Mouse (Mus musculus) thymus, adult 18-20 months (tissue): ENCODE data around the gene Tfap4.

Source experiments
- DNase-seq, 2 experiments: peaks; one replicate each; pipeline ENCODE4 v3.0.0; 2022; ENCODE audit warnings: mixed read lengths in 2 of 2

The Tfap4 gene

DNA sequence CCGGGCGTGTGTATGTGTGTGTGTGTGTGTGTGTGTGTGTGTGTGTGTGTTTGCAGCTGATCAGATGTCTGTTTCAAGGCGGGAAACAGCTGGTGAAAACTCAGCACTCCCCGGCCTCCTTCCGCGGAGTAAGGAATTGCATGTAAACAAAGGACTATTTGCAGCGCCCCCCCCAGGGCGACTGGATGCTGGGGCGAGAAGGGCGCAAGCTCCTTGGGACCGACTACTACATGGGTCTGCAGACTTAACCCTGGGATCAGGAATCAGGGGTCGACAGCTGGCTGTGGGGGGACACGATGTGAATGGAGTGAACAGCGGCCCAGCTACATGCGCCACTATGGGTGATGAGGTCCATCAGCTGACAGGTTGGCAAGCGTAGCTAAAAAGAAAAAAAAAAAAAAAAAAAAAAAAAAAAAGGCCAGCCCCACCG is at the start of gene Tfap4:
TSS of gene Tfap4 (minus strand) at position 140 of the 430 bp plus-strand sequence.
- peak; percentile 69 to 82 for DNase-seq

DNA sequence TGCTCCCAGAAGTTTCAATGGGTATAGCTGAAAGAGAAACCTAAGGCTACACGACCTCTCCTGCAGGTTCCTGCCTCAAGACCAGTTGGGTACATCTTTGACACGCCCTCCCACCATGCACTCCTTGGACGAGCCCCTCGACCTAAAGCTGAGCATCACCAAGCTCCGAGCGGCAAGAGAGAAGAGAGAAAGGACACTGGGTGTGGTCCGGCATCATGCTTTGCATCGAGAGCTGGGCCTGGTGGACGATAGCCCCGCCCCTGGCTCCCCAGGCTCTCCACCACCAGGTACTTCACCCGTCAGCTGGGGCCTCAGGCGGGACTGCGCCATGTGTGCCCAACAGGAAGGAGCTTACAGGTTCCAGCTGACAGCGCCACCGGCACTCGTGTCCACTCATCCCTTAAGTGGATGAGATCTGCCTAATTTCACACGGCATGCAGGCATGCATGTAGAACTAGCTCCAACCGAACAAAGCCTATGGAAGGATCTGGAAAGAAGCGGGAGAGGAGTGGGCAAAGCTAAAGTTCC is 48.9 kb upstream of the Tfap4 start:
- no peak for DNase-seq

DNA sequence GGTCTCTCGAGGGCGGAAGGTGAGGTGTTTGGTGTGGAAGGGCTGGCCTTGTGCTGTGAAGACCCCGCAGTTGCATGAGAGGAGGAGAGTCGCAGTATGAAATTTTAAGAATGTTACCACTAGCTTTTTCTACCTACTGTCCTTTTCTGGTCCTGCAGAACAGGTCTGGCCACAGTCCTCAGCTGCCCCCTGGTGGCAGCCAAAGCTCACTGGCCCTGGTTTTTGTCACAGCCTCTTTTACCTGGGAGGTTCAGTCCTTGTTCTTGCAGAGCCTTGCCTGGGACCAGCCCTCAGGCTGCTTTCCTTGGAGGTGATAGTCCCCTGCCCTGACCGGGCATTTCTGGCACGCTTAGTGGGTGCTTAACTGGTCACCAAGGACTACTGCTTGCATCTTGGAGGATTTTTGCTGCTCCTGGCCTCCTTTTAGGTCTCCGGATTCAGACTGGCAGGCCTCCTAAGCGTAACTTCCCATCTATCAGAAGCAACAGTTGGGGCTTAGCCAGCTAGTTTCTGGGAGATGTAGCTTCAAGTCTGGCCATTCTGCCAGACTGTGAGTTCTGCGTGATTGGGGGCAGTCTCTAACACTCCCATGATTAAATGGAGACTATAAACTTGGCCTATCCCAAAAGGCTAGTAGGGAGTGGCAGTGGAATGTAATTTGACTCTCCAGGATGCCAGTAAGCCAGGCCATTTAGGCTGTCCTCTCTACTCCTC is 48.3 kb upstream of the Tfap4 start:
- peak; percentile 65 to 71 for DNase-seq

DNA sequence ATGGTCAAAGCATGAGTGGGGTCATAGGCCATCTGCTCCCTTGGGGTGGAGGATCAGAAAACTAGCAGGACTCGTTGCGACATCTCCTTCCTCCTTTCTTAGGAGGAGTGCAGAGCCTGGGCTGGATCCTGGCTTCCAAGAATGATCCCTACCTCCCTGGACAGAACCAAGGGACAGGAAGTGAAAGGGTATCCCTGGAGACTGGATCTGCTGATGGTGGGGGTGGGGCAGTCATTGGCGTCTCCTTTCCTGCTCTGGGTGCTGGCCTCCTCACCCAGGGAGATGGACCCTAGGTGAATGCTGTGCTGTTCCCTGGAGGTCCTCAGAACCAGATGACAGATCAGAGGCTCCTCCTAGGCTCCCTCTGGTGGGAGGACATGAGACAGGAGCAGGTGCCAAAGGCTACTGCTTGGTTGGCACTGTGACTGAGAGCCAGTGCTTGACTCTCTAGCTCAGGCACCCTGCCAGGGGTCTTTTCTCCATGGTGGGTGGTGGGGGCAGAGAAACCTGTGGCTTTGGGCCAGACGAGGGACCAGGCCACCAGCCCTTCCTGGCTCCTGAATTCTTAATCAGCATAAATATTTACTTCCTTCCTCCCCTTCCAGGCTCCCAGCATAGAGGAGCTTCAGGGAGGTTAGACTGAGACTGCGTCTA is 46.9 kb upstream of the Tfap4 start:
- no peak for DNase-seq

DNA sequence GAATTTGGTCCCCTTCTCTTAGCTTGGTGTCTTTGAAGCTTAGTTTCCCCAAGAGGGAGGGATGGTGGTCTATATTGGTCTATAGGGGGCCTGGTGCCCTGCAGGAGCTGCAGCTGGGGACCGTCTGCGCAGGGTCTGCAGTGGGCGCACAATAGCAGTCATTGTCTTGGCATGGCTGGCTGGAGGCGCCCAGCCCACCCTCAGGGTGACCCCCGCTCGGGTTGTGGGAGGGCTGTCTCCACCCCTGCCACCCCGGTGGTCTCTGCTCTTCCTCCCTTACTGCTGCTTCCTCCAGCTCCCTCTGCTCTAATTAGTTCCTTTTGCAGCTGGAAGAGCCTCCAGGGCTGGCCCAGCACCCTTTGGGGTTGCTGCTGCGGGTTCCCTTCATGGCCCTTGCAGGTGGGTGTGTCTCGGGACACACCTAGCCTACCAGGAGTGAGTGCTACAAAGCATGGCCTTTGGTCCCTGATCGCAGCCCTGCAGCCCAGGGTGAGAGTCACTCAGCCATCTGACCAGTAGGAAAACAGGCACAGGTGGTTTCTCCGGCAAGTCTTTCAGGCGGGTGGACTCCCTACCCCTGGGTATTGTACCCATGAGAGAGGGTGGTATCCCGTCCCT is 46.0 kb upstream of the Tfap4 start:
- no peak for DNase-seq

DNA sequence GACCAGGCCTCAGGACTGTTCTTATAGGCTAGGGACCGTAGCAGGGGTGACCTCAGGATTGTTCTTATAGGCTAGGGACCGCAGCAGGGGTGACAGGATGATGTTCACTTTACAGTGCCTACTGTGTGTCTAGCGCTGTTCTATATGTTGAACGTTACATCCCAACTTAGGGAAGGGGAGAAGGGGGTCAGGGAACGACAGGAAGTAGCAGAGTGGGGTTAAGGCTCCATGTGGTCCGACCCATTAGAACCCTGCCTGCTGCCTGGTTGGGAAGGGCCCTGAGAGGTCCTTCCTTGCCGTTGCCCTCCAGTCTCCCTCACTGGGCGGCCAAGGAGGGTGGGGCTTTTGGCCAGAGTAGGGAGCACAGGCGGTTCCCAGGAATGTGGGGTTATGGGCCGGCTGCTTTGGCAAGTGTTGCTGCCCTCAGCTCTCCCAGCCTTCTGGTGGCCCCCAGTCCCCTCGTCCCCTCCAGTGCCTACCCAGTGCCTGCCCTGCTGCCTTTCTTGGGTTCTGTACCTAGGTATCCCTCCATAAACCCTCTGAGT is 44.7 kb upstream of the Tfap4 start:
- no peak for DNase-seq

DNA sequence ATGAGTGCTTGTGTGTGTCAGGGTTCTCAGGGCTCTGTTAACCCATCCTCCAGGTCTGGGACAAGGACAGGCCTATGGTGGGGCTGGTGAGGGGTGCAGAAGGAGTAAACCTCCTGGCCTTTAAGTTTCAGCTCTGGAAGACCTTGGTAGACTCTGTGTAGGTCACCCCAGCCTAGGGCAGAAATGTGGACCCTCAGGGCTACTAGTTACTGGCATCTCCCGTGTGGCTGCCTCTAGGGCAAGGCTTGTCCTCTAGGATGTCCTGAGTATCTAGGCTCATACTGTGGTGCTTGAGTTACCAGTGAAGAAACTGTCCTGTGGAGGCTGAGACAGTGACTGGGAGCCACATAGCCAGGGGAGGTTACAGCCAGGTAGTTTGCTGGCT is 43.8 kb upstream of the Tfap4 start:
- no peak for DNase-seq

DNA sequence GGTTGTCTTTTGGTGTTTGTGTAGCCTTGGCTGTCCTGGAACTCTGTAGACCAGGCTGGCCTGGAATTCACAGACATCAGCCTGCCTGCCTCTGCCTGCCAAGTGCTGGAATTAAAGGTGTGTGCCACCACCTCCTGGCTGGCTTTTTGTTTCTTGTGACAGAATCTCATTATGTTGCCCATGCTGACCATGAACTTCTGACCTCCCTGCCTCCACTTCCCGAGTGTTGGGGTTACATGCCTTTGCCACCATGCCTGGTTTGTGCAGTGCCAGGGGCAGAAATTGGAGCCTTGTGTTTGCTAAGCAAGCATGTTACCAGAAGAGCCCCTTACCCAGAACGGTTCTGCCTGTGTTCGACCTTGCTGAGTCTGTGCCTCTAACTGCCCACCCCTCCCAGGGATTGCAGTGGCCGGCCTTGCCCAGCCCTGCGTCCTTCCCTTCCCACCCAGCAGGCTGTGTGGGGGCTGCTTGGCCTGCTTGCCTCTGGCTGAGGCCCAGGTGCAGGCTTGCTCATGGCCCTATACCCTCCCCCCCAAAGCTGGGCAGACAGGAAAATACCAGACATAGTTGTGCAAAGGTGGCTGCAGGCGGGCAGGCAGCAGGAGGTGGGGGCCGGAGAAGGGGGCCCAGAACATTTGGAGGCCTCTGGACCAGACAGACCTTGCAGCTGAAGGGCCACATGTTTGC is 43.3 kb upstream of the Tfap4 start:
- DNase-seq = no peak

DNA sequence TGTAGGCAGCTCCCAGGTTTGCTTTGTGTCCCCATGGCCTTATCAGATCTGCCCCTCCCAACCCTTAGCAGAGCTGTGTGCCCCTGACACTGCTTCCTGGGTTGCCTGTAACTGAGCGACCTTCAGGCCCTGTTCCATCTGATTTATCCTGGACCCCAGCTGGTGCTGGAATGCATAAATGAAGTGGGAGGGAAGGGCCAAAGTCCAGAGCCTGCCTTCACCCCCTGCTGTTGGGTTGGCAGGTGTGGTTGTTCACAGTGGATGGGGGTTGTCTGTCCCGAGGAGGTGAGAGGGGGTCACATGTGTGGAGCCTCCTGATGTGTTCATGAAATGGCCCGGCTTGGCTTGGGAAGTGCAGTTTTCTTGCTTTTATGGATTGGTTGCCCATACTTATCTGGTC is 42.5 kb upstream of the Tfap4 start:
- DNase-seq = no peak

DNA sequence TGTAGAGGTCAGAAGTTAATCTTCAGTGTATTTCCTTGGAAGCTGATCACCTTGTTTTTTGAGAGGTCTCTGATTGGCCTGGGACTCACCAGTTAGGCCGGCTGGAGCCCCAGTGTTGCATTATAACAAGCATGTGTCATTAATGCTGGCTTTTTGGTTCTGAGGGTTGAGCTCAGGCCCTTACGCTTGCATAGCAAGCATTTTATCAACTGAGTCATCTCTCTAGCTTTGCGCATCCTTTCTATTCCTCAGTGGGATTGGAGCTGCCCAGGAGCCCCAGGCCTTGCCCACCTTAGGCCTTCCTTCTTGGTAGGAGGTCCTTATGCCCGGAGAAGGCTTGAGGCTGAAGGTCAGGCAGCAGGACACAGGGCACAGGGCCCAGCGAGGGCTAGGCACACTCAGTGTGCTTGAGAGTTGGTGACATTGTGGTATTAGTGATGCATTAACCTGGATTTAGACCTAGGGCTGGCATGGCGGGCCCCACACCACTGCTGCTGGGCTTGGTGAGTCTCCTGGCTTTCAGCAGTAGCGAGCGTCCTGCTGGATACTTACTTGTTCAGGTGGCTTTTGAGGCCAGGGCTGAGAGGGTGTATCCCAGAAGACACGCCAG is 41.2 kb upstream of the Tfap4 start:
- DNase-seq = no peak

DNA sequence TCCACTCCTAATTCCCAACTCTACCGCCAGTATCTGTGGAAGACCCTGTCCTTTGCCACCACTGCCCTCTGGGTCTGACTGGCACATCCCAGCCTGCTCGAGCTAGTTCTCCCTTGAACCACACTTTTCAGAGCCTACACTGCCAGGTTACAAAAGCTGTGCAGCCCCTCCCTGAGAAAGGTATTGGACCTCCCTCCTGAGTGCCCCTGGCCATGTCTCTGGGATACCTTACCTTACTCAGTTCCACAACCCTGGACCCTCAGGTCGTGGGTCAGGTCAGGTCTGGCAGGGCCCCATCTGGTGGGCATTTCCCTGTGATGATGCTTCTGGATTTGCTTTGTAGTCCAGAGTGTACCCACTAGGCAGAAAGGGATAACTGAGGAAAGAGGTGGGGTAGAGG is 40.0 kb upstream of the Tfap4 start:
- DNase-seq = no peak

DNA sequence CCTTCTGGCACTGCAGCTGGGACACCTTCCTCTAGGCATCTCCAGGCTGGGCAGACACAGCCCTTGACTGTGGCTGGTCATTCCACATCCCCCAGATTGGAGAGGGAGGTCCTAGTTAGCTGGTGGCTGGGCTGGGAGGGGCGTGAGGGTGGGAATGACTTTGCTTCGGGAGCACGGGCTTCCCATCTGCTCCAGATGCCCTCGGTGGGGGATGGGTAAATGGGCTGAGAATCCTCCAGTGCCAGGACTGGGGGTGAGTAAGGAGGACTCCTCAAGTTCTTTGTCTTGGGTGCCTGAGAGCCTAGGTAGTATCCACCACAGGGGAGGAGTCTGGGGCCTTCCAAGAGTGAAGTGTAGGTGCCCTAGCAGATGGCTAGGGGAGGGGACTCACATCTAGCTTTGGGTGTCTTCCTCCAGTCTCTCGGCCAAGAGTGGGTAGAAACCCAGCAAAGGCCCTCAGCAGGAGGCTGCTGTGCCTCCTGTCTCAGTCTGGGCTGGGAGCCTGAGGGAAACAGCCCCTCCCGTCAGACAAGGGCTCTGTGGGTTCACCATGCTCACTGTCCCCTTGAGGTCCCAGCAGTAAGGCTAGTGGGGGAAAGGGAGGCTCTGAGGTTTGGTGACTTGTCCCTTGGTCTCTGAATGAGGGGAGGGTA is 39.4 kb upstream of the Tfap4 start:
- DNase-seq = no peak

DNA sequence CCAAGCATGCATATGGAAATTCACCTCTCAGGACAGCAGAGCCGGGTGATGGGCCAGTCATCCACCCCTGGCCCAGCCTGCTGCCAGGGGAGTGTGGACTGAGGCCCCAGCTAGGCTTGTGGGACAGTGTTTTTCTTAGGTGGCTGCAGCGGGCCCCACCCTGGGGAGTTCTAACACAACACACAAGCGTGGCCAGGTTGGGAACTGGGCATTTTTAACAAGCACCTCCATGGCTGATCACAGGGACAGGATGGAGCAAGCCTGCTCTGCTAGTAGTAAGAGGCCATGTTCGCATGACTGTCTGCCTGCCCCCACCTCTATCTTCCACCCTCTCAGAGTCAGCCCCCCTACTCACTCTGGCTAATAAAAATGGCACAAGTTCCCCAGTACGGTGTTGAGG is 38.4 kb upstream of the Tfap4 start:
- DNase-seq = no peak

DNA sequence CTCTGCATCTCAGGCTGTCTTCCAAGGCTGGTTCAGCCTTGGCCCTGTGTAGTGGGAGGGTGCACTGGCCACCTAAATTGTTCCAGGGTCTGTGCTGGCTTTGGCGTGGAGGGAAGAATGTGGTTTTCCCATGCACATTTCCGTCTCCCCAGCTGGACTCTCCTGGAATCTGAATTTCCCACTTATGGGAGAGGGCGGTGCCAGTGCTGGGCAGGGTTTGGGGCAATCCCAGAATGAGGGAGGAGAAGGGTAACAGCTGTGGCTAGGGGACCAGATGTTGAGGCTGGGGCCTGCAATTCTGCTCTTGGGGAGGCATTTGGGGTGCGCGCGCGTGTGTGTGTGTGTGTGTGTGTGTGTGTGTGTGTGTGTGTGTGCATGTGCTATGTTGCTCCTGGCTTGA is 37.6 kb upstream of the Tfap4 start:
- no peak for DNase-seq

DNA sequence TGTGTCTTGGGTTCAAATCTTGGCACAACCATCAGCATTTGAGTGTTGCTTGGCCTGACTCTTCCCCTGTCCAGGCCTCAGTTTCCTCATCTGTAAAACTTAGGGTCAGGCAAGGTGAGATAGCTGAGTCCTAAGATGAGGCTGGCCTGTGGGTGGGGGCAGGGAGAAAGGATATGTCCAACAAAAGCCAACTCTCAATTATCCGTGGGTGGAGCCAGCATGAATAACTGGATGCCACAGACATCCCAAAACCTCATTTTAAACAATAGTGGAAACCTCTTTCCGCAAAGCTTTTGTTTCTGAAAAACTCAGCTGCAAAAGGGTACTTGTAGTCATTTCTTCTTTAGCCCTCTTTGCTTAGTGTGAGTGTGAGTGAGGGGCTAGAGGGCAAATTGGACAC is 37.2 kb upstream of the Tfap4 start:
- no peak for DNase-seq

DNA sequence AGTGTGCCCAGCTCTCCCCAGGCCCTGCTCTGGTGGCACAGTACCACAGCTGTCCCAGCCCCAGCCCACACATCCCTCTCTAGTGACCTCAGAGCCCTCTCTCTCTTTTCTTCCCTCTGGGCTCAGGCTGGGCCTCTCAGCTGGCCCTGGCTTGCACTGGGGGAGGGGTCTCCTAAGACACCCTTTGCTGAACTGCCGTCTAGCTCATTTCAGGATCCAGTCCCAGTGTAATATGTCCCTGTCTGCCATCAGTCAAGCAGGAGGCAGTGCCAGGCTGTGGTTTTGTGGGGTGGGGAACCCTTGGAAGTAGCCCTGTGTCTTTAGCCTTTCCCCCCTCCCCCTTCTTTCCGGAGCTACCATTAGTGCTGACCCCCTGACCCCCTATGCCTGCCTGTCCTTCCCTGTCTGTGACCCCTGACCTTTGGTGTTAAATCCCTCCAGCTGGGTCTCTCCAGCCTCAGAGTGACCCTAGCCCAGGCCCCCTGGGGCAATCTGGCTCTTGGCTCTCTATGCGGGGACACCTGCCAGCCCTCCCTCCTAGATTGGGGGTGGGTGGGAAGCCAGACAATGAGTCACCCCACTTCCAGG is 36.6 kb upstream of the Tfap4 start:
- no peak for DNase-seq

DNA sequence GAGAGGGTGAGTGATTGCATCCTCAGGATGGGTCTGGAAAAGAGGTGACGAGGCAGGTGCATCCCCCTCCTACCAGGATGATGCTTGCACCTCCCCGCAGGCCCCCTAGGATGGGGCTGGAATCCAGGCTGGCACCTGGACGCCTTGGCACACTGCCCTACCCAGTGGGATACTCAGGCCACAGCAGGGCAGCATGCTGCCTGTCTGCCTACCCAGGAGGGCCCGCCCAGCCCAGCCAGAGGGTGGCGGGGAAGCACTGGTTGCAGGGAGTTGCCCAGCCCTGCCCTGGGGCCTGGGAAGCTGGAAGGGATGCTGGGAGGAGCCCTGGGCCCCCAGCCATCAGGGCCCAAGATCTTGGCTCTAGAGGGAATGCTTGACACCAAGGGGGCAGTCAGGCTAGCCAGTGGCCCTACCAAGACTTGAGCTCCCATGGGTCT is 35.9 kb upstream of the Tfap4 start:
- DNase-seq = no peak

DNA sequence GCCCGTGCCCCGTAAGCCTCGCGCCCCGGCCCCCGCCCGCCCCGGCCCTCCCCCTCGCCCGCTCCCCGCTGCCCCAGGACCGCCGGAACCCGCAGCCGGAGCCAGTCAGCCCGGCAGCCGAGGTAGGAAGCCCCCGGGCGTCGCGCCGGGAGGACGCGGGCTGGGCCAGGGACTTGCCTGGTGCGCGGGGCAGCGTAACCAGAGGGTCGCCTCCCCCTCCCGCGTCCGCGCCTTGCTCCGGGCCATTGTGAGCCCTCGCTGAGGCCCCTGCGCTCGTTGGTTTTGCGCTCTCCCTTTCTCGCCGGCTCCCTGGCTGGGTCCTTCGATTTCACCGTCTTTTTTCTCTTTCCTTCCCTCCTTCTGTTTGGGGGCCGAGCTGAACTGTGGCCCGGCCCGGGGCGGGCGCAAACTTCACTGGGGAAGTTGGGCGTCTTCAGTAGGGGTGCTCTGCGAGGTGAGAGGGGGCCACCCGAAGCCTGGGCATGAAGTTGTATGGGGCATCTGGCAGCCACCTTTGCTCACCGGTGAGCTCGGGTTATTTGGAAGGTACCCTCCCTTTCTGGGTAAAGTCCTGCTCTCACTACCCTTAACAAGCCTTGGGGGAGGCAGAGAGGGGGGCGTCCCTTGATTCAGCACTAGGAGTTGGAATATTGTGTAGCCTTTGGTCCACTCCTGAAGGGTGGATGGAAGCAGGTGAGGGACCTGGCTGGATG is 35.3 kb upstream of the Tfap4 start:
- no peak for DNase-seq

DNA sequence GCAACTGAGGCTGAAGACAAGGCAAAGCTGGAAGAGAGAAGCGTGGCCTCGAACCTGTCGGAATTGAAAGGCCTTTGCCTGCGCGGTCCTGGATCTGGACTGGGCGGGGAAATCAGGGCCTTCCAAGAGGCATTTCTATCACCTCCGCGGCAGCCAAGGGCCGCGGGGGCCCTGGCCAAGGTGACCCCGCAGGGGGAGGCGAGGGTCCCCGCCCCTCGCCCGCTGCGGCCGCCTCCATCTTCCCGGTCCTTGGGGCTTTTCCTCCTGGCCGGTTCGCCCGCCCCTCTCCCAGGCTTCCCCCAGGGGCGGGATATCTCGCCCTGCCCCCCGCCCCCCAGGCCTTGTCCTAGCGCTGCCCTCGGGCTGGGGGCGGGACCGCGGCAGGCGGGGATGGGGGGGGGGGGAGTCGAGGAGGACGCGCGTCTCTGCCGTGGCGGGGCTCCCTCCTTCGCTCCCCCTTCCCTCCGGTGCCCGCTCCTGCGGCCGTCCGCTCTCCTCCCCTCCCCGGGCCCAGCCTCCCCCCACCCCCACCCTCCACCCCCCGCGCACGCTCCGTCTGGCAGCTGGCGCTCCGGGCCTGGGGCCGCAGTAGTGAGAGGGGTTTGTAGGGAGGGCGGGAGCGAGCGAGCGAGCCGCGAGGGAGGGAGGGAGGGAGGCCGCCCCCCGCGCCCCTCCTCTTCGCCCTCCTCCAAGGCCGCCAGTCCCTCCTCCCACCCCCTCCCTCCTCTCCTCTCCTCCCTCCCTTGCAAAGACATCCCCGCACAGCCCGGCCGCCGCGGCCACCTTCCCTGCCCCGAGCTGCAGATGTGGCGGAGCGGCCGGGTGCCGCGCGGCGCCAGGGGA is 34.5 kb upstream of the Tfap4 start, which contains the start of gene Glis2:
TSS of gene Glis2 (plus strand) at position 743 of the 843 bp plus-strand sequence.
- no peak for DNase-seq
